Mouse (Mus musculus): Measurements from ENCODE around the gene Vamp1. TPM values are rescaled to one million over a fixed set of nuclear protein-coding genes. Genes with fewer than 3 reads are reported as not detected.
"Not testable (repeated sequence)": the region's sequence is repeated elsewhere in the genome, so short reads cannot be mapped to it uniquely, and the experiment has no call there.

Vamp1 gene
- total and polyA plus RNA-seq, 3 experiments, result 1.9 to 4.6 (median 3.1) TPM

DNA sequence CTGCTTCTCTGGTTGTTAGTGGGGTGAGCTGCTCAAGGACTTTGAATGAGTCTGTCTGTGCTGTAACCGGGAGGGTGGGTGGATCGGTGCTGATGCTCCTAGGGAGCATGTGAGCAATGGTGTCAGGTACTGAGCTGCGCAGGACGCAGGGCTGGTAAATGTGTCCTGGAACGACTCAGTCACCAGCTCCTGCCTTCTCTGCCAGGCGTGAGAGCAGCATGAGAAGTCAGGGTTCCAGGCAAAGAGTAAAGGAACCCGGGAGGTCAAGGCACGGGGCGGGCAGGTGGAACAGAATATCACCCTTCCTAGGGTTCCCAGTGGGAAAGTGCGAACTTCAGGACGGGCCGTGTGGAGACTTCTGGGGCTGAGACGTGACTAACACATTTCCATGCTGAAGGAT is 50.7 kb downstream of the Vamp1 start:
- dilution Hi-C loops (cut with MboI; ENCODE audit: extremely low pct_ligation_motif_present, extremely low pct_unique_long_range_greater_than_20kb, low sequenced_read_pairs), result no loop called here

GRCm38 (mm10) chr6:125266600-125266999 is 51.2 kb downstream of the Vamp1 start:
- dilution Hi-C loops (cut with MboI; ENCODE audit: extremely low pct_ligation_motif_present, extremely low pct_unique_long_range_greater_than_20kb, low sequenced_read_pairs); H3K4me2 ChIP-seq (ENCODE audit: insufficient read depth, low read depth, poor library complexity, severe bottlenecking); H3K4me3 ChIP-seq (replicated peaks in 1 of 3; ENCODE audit: low read depth in 2 of 3, low read length in 2 of 3, poor library complexity in 1 of 3); DNase-seq (ENCODE audit: extremely low read depth); H3K27ac ChIP-seq (ENCODE audit: insufficient read depth, low read depth); H3K4me1 ChIP-seq (ENCODE audit: control insufficient read depth in 1 of 2, insufficient read depth in 2 of 2); H3K79me2 ChIP-seq (replicated peaks; ENCODE audit: control insufficient read depth, extremely low read depth, insufficient read depth, poor library complexity, severe bottlenecking); H3K9me3 ChIP-seq (replicated peaks; ENCODE audit: low read length); H3K36me3 ChIP-seq (replicated peaks in 1 of 2; ENCODE audit: control insufficient read depth in 1 of 2, insufficient read depth in 1 of 2, low read length in 1 of 2); H3K9ac ChIP-seq (ENCODE audit: insufficient read depth, low read depth); in situ Hi-C loops (cut with MboI; ENCODE audit: low pct_ligation_motif_present, low pct_unique_long_range_greater_than_20kb, low sequenced_read_pairs): not testable (repeated sequence)
- TF ChIP-seq CTCF (conservative IDR thresholded peaks at IDR 0.05 in 1 of 2, IDR thresholded peaks at IDR 0.05 in 1 of 2; ENCODE audit: low read depth in 2 of 2, low read length in 2 of 2), result 0 out of 4 replicates have a peak, but pooled peaks of 1 of the 2 experiments have one; percentile 14
- peaks cover 12% of the 10 kb centered on the region for H3K27me3 ChIP-seq (replicated peaks)

More for the DNA sequence above, 50.7 kb downstream of the Vamp1 start:
- no peaks in the 10 kb centered on the region for H3K36me3 ChIP-seq (replicated peaks in 1 of 2; ENCODE audit: control insufficient read depth in 1 of 2, insufficient read depth in 1 of 2, low read length in 1 of 2)
- H3K9ac ChIP-seq (ENCODE audit: insufficient read depth, low read depth), result no peak overlapping the region
- in situ Hi-C loops (cut with MboI; ENCODE audit: low pct_ligation_motif_present, low pct_unique_long_range_greater_than_20kb, low sequenced_read_pairs), result no loop called here
- peaks cover 4% of the 10 kb centered on the region for H3K9me3 ChIP-seq (replicated peaks; ENCODE audit: low read length)
- no peak overlapping the region for H3K27ac ChIP-seq (ENCODE audit: insufficient read depth, low read depth)
- peaks cover under 1 to 2% of the 10 kb centered on the region in 2 experiments; a peak in 2 of 4 replicates for H3K4me1 ChIP-seq (ENCODE audit: control insufficient read depth in 1 of 2, insufficient read depth in 2 of 2)
- H3K79me2 ChIP-seq (replicated peaks; ENCODE audit: control insufficient read depth, extremely low read depth, insufficient read depth, poor library complexity, severe bottlenecking), result no peaks in the 10 kb centered on the region
- H3K4me2 ChIP-seq (ENCODE audit: insufficient read depth, low read depth, poor library complexity, severe bottlenecking), result no peak overlapping the region
- peaks cover 15% of the 10 kb centered on the region for H3K27me3 ChIP-seq (replicated peaks)
- no peak for DNase-seq (ENCODE audit: extremely low read depth)
- no peak for TF ChIP-seq POLR2AphosphoS2 (IDR thresholded peaks at IDR 0.05; ENCODE audit: low read depth, low read length)
- no peak for TF ChIP-seq PAX5 (IDR thresholded peaks at IDR 0.05; ENCODE audit: low read length)
- TF ChIP-seq MAZ (IDR thresholded peaks at IDR 0.05; ENCODE audit: low read depth, low read length), result no peak
- no peak for TF ChIP-seq EP300 (IDR thresholded peaks at IDR 0.05; ENCODE audit: low read length)
- no peak for TF ChIP-seq RAD21 (IDR thresholded peaks at IDR 0.05; ENCODE audit: low read depth, low read length)
- TF ChIP-seq KAT2A (IDR thresholded peaks at IDR 0.05; ENCODE audit: insufficient replicate concordance, low read length), result no peak
- TF ChIP-seq ZMIZ1 (IDR thresholded peaks at IDR 0.05; ENCODE audit: low read depth, low read length), result no peak
- TF ChIP-seq GABPA (IDR thresholded peaks at IDR 0.05; ENCODE audit: insufficient replicate concordance, low read depth, low read length), result no peak
- TF ChIP-seq USF1 (IDR thresholded peaks at IDR 0.05; ENCODE audit: low read depth, low read length), result no peak
- TF ChIP-seq RCOR1 (conservative IDR thresholded peaks at IDR 0.05; ENCODE audit: low read depth, low read length), result no peak
- TF ChIP-seq USF2 (conservative IDR thresholded peaks at IDR 0.05; ENCODE audit: low read depth, low read length), result no peak
- TF ChIP-seq TCF12 (IDR thresholded peaks at IDR 0.05; ENCODE audit: low read depth, low read length), result no peak
- TF ChIP-seq MXI1 (IDR thresholded peaks at IDR 0.05; ENCODE audit: low read depth, low read length), result no peak
- TF ChIP-seq MEF2A (IDR thresholded peaks at IDR 0.05; ENCODE audit: borderline replicate concordance, low read depth, low read length), result no peak
- no peak for TF ChIP-seq IRF4 (IDR thresholded peaks at IDR 0.05; ENCODE audit: low read depth, low read length)
- TF ChIP-seq CTCF (conservative IDR thresholded peaks at IDR 0.05 in 1 of 2, IDR thresholded peaks at IDR 0.05 in 1 of 2; ENCODE audit: low read depth in 2 of 2, low read length in 2 of 2), result no peak
- TF ChIP-seq SMC3 (IDR thresholded peaks at IDR 0.05; ENCODE audit: low read depth, low read length), result no peak
- TF ChIP-seq SIN3A (IDR thresholded peaks at IDR 0.05; ENCODE audit: low read length), result no peak
- H3K4me3 ChIP-seq (replicated peaks in 1 of 3; ENCODE audit: low read depth in 2 of 3, low read length in 2 of 3, poor library complexity in 1 of 3), result no peak overlapping the region

Data from CH12.LX (cell line).